Mouse (Mus musculus) thymus, adult 2 months (tissue): ENCODE measurements at regions not wholly inside any gene's neighbourhood (a gene's known extent, or its start where the extent isn't known, plus 50 kb on each side); places are given as distances from the start of the nearest gene placed in this dataset.

ENCODE experiments used
- CTCF ChIP-seq: fragments of 200-500 bp; IDR thresholded peaks from 2 replicates; pipeline ENCODE4 v1.5.1; 2012; ENCODE audit warnings: mild to moderate bottlenecking, control low read depth, low read length, moderate library complexity, borderline replicate concordance; ENCODE audit not compliant: control insufficient read depth, poor library complexity, insufficient read depth; ENCODE audit errors: extremely low read depth
- POLR2A ChIP-seq: fragments of 200-500 bp; IDR thresholded peaks from 2 replicates; pipeline ENCODE4 v1.6.1; 2012; ENCODE audit warnings: mild to moderate bottlenecking, low read length, control low read depth, moderate library complexity; ENCODE audit not compliant: control insufficient read depth, poor library complexity, insufficient read depth; ENCODE audit errors: extremely low read depth

- TF ChIP-seq CTCF = no peak
- no peak for TF ChIP-seq POLR2A
These were observed 213.5 kb downstream of the Tox3 start for GRCm38 (mm10) chr8:90134626-90135025.
